Mouse (Mus musculus): ENCODE results near the gene Gm20422. TPM values are rescaled to one million over a fixed set of nuclear protein-coding genes. Genes with fewer than 3 reads are reported as not detected.

Gm20422 gene
- total RNA-seq, 1 experiment: not detected

- no peaks in the 10 kb centered on the region for H3K9me3 ChIP-seq (ENCODE audit: control insufficient read depth, insufficient read depth, low read depth, low read length)
- no peak overlapping the region for H3K9ac ChIP-seq (ENCODE audit: insufficient read depth, low read depth, low read length, poor library complexity, severe bottlenecking)
- TF ChIP-seq HCFC1 (IDR thresholded peaks at IDR 0.05; ENCODE audit: borderline replicate concordance, insufficient read depth, low read length) (no peak), ZC3H11A (IDR thresholded peaks at IDR 0.05; ENCODE audit: borderline replicate concordance, low read depth, low read length) (no peak), ZNF384 (IDR thresholded peaks at IDR 0.05; ENCODE audit: low read depth, low read length) (no peak), MAFK (IDR thresholded peaks at IDR 0.05; ENCODE audit: insufficient read depth, low read depth, low read length) (no peak), CHD2 (IDR thresholded peaks at IDR 0.05; ENCODE audit: low read depth, low read length) (no peak)
- no peak overlapping the region for H3K4me3 ChIP-seq (ENCODE audit: insufficient read depth in 1 of 2, low read depth in 1 of 2, low read length in 2 of 2, poor library complexity in 1 of 2, severe bottlenecking in 1 of 2)
- H3K36me3 ChIP-seq (ENCODE audit: control insufficient read depth, insufficient read depth, low read length, poor library complexity, severe bottlenecking): peaks cover 5% of the 10 kb centered on the region
- in situ Hi-C loops (cut with MboI; ENCODE audit: low sequenced_read_pairs in 2 of 2, unreplicated experiment in 2 of 2): no loop called here
- H3K4me1 ChIP-seq (ENCODE audit: control insufficient read depth in 2 of 2, insufficient read depth in 2 of 2, low read length in 2 of 2, poor library complexity in 1 of 2): peaks cover 2 to 6% of the 10 kb centered on the region in 2 experiments; a peak in 3 of 4 replicates
- H3K27ac ChIP-seq (ENCODE audit: insufficient read depth, low read depth, low read length, poor library complexity, severe bottlenecking): no peak overlapping the region
- DNase-seq (ENCODE audit: low read depth, low spot score): no peak
Measured at GRCm38 (mm10) chr8:69772106-69772505, 2.6 kb downstream of the Gm20422 start.

- in situ Hi-C loops (cut with MboI; ENCODE audit: low sequenced_read_pairs in 2 of 2, unreplicated experiment in 2 of 2): no loop called here
Measured at GRCm38 (mm10) chr8:69771221-69771620, 3.5 kb downstream of the Gm20422 start.

GRCm38 (mm10) chr8:69761814-69762445, 12.8 kb downstream of the Gm20422 start:
- Histone ChIP-seq H3K4me3 (ENCODE audit: insufficient read depth in 1 of 2, low read depth in 1 of 2, low read length in 2 of 2, poor library complexity in 1 of 2, severe bottlenecking in 1 of 2) (no peak overlapping the region), H3K9me3 (ENCODE audit: control insufficient read depth, insufficient read depth, low read depth, low read length) (no peaks in the 10 kb centered on the region), H3K27ac (ENCODE audit: insufficient read depth, low read depth, low read length, poor library complexity, severe bottlenecking) (no peak overlapping the region), H3K4me1 (ENCODE audit: control insufficient read depth in 2 of 2, insufficient read depth in 2 of 2, low read length in 2 of 2, poor library complexity in 1 of 2) (peaks cover 2 to 19% of the 10 kb centered on the region in 2 experiments; a peak in 2 of 4 replicates), H3K9ac (ENCODE audit: insufficient read depth, low read depth, low read length, poor library complexity, severe bottlenecking) (no peak overlapping the region), H3K36me3 (ENCODE audit: control insufficient read depth, insufficient read depth, low read length, poor library complexity, severe bottlenecking) (peaks cover 12% of the 10 kb centered on the region)
- DNase-seq (ENCODE audit: low read depth, low spot score): no peak
- in situ Hi-C loops (cut with MboI; ENCODE audit: low sequenced_read_pairs in 2 of 2, unreplicated experiment in 2 of 2): no loop called here
- TF ChIP-seq ZC3H11A (IDR thresholded peaks at IDR 0.05; ENCODE audit: borderline replicate concordance, low read depth, low read length): no peak
- TF ChIP-seq CHD2 (IDR thresholded peaks at IDR 0.05; ENCODE audit: low read depth, low read length): no peak
- no peak for TF ChIP-seq HCFC1 (IDR thresholded peaks at IDR 0.05; ENCODE audit: borderline replicate concordance, insufficient read depth, low read length)
- no peak for TF ChIP-seq ZNF384 (IDR thresholded peaks at IDR 0.05; ENCODE audit: low read depth, low read length)
- TF ChIP-seq MAFK (IDR thresholded peaks at IDR 0.05; ENCODE audit: insufficient read depth, low read depth, low read length): no peak

More at GRCm38 (mm10) chr8:69771221-69771620, 3.5 kb downstream of the Gm20422 start:
- no peaks in the 10 kb centered on the region for H3K9me3 ChIP-seq (ENCODE audit: control insufficient read depth, insufficient read depth, low read depth, low read length)
- H3K9ac ChIP-seq (ENCODE audit: insufficient read depth, low read depth, low read length, poor library complexity, severe bottlenecking): no peak overlapping the region
- H3K27ac ChIP-seq (ENCODE audit: insufficient read depth, low read depth, low read length, poor library complexity, severe bottlenecking): no peak overlapping the region
- peaks cover 5% of the 10 kb centered on the region for H3K36me3 ChIP-seq (ENCODE audit: control insufficient read depth, insufficient read depth, low read length, poor library complexity, severe bottlenecking)
- DNase-seq (ENCODE audit: low read depth, low spot score): no peak
- no peak for TF ChIP-seq ZC3H11A (IDR thresholded peaks at IDR 0.05; ENCODE audit: borderline replicate concordance, low read depth, low read length)
- TF ChIP-seq HCFC1 (IDR thresholded peaks at IDR 0.05; ENCODE audit: borderline replicate concordance, insufficient read depth, low read length): no peak
- no peak for TF ChIP-seq MAFK (IDR thresholded peaks at IDR 0.05; ENCODE audit: insufficient read depth, low read depth, low read length)
- no peak for TF ChIP-seq CHD2 (IDR thresholded peaks at IDR 0.05; ENCODE audit: low read depth, low read length)
- no peak for TF ChIP-seq ZNF384 (IDR thresholded peaks at IDR 0.05; ENCODE audit: low read depth, low read length)
- peaks cover 2 to 6% of the 10 kb centered on the region in 2 experiments; a peak in 3 of 4 replicates for H3K4me1 ChIP-seq (ENCODE audit: control insufficient read depth in 2 of 2, insufficient read depth in 2 of 2, low read length in 2 of 2, poor library complexity in 1 of 2)
- H3K4me3 ChIP-seq (ENCODE audit: insufficient read depth in 1 of 2, low read depth in 1 of 2, low read length in 2 of 2, poor library complexity in 1 of 2, severe bottlenecking in 1 of 2): no peak overlapping the region

- TF ChIP-seq HCFC1 (IDR thresholded peaks at IDR 0.05; ENCODE audit: borderline replicate concordance, insufficient read depth, low read length): no peak
- TF ChIP-seq ZC3H11A (IDR thresholded peaks at IDR 0.05; ENCODE audit: borderline replicate concordance, low read depth, low read length): no peak
- no peak for TF ChIP-seq ZNF384 (IDR thresholded peaks at IDR 0.05; ENCODE audit: low read depth, low read length)
- TF ChIP-seq MAFK (IDR thresholded peaks at IDR 0.05; ENCODE audit: insufficient read depth, low read depth, low read length): no peak
- TF ChIP-seq CHD2 (IDR thresholded peaks at IDR 0.05; ENCODE audit: low read depth, low read length): no peak
- Histone ChIP-seq H3K9me3 (ENCODE audit: control insufficient read depth, insufficient read depth, low read depth, low read length) (no peaks in the 10 kb centered on the region), H3K9ac (ENCODE audit: insufficient read depth, low read depth, low read length, poor library complexity, severe bottlenecking) (no peak overlapping the region), H3K4me3 (ENCODE audit: insufficient read depth in 1 of 2, low read depth in 1 of 2, low read length in 2 of 2, poor library complexity in 1 of 2, severe bottlenecking in 1 of 2) (no peak overlapping the region), H3K36me3 (ENCODE audit: control insufficient read depth, insufficient read depth, low read length, poor library complexity, severe bottlenecking) (peaks cover 8% of the 10 kb centered on the region), H3K4me1 (ENCODE audit: control insufficient read depth in 2 of 2, insufficient read depth in 2 of 2, low read length in 2 of 2, poor library complexity in 1 of 2) (peaks cover 2 to 23% of the 10 kb centered on the region in 2 experiments; a peak in 2 of 4 replicates), H3K27ac (ENCODE audit: insufficient read depth, low read depth, low read length, poor library complexity, severe bottlenecking) (no peak overlapping the region)
- in situ Hi-C loops (cut with MboI; ENCODE audit: low sequenced_read_pairs in 2 of 2, unreplicated experiment in 2 of 2): no loop called here
- no peak for DNase-seq (ENCODE audit: low read depth, low spot score)
Measured at GRCm38 (mm10) chr8:69758316-69758715, 16.4 kb downstream of the Gm20422 start.

Data from ES-E14 (cell line).